Mouse (Mus musculus): ENCODE results near the gene Best1. TPM values are rescaled to one million over a fixed set of nuclear protein-coding genes. Genes with fewer than 3 reads are reported as not detected.

Best1 gene
- polyA plus RNA-seq, 1 experiment from 2014 or later = 0.42 TPM

GRCm38 (mm10) chr19:10016151-10016550 is 14.7 kb upstream of the Best1 start:
- WGBS = 78% methylated on average over 4 of the region's 4 CpGs
- ATAC-seq = no peak
- peak overlapping the region; percentile 15; the same call in 1 of the 2 replicates for H3K4me3 ChIP-seq (ENCODE audit: low read length)

DNA sequence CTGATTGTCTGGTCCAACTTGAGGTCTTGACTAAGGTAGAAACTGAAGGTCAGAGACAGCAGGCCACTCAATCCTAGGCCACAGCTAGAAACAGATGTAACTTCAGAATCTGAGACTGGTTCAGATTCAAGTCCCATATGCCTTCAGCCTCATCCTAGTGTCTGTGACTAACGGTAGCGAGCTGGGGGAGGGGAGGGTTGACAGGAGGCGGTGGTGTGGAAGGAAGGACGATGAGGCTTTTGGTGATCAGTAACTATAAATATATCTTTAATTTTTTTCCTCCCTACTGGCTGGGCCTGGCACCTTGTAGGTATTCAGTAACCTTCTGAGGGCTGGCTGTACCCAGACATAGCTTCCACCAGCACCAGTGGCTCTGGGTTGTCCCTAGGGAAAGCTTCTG is 14.0 kb upstream of the Best1 start:
- no peaks in the 10 kb centered on the region for H3K27me3 ChIP-seq (replicated peaks; ENCODE audit: control insufficient read depth, insufficient read depth, low read length)
- no peak for ATAC-seq
- 0 out of 2 replicates have a peak overlapping the region, but pooled peaks have one; percentile 23 for H3K27ac ChIP-seq (ENCODE audit: low read length)
- H3K9me3 ChIP-seq (ENCODE audit: control insufficient read depth, low read length) = no peaks in the 10 kb centered on the region
- no peaks in the 10 kb centered on the region for H3K36me3 ChIP-seq (ENCODE audit: control insufficient read depth, insufficient read depth, low read length)
- peak overlapping the region; percentile 34; the same call in 1 of the 2 replicates for H3K9ac ChIP-seq (ENCODE audit: low read depth, low read length)
- peak overlapping the region; percentile 37 for H3K4me2 ChIP-seq (ENCODE audit: low read depth, low read length)
- WGBS = 64% methylated on average over 4 of the region's 4 CpGs
- peaks cover 50% of the 10 kb centered on the region for H3K4me1 ChIP-seq (ENCODE audit: control insufficient read depth, insufficient read depth, low read length)
- H3K4me3 ChIP-seq (ENCODE audit: low read length) = peak overlapping the region; percentile 38

More at GRCm38 (mm10) chr19:10016151-10016550, 14.7 kb upstream of the Best1 start:
- Histone ChIP-seq H3K27ac (ENCODE audit: low read length) (no peak overlapping the region), H3K9ac (ENCODE audit: low read depth, low read length) (no peak overlapping the region), H3K4me1 (ENCODE audit: control insufficient read depth, insufficient read depth, low read length) (peaks cover 50% of the 10 kb centered on the region), H3K4me2 (ENCODE audit: low read depth, low read length) (peak overlapping the region; percentile 37; the same call in 1 of the 2 replicates), H3K9me3 (ENCODE audit: control insufficient read depth, low read length) (no peaks in the 10 kb centered on the region), H3K27me3 (replicated peaks; ENCODE audit: control insufficient read depth, insufficient read depth, low read length) (no peaks in the 10 kb centered on the region), H3K36me3 (ENCODE audit: control insufficient read depth, insufficient read depth, low read length) (no peaks in the 10 kb centered on the region)

DNA sequence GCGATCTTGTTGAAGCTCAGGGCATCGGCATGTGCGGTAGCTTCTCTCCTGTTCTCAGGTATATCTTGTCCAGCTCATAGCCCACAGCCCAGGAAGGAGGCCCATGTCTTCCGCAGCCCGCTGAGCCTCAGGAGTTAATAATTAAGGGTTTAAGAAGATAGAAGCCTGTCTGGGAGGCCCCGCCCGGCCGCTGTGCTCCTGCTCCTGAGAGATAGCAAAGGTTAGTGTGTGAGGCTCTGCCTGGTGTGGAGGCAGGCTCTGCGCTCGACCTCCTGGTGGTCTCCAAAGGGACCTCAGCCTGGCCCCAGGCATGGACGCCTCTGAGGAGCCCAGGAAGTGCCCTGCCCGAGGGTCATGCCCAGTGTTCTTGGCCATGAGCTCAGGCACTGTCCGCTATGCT is 13.4 kb upstream of the Best1 start:
- Histone ChIP-seq H3K4me3 (ENCODE audit: low read length) (peak overlapping the region; percentile 38), H3K9ac (ENCODE audit: low read depth, low read length) (peak overlapping the region; percentile 34), H3K27ac (ENCODE audit: low read length) (peak overlapping the region; percentile 23; the same call in 1 of the 2 replicates), H3K4me1 (ENCODE audit: control insufficient read depth, insufficient read depth, low read length) (peaks cover 49% of the 10 kb centered on the region), H3K4me2 (ENCODE audit: low read depth, low read length) (peak overlapping the region; percentile 37), H3K27me3 (replicated peaks; ENCODE audit: control insufficient read depth, insufficient read depth, low read length) (no peaks in the 10 kb centered on the region), H3K36me3 (ENCODE audit: control insufficient read depth, insufficient read depth, low read length) (no peaks in the 10 kb centered on the region), H3K9me3 (ENCODE audit: control insufficient read depth, low read length) (no peaks in the 10 kb centered on the region)
- peak; percentile 52 for ATAC-seq
- WGBS = 59% methylated on average over 13 of the region's 13 CpGs

GRCm38 (mm10) chr19:10013913-10014312 is 12.5 kb upstream of the Best1 start:
- no peak for ATAC-seq
- no peak overlapping the region for H3K9ac ChIP-seq (ENCODE audit: low read depth, low read length)
- no peak overlapping the region for H3K4me3 ChIP-seq (ENCODE audit: low read length)
- no peaks in the 10 kb centered on the region for H3K36me3 ChIP-seq (ENCODE audit: control insufficient read depth, insufficient read depth, low read length)
- H3K4me2 ChIP-seq (ENCODE audit: low read depth, low read length) = no peak overlapping the region
- WGBS = 26% methylated on average over 5 of the region's 5 CpGs
- peaks cover 40% of the 10 kb centered on the region for H3K4me1 ChIP-seq (ENCODE audit: control insufficient read depth, insufficient read depth, low read length)
- H3K27ac ChIP-seq (ENCODE audit: low read length) = peak overlapping the region; percentile 88
- H3K9me3 ChIP-seq (ENCODE audit: control insufficient read depth, low read length) = no peaks in the 10 kb centered on the region
- H3K27me3 ChIP-seq (replicated peaks; ENCODE audit: control insufficient read depth, insufficient read depth, low read length) = no peaks in the 10 kb centered on the region

GRCm38 (mm10) chr19:10013348-10013747 is 11.9 kb upstream of the Best1 start:
- Histone ChIP-seq H3K9ac (ENCODE audit: low read depth, low read length) (0 out of 2 replicates have a peak overlapping the region, but pooled peaks have one; percentile 47), H3K4me1 (ENCODE audit: control insufficient read depth, insufficient read depth, low read length) (peaks cover 35% of the 10 kb centered on the region), H3K36me3 (ENCODE audit: control insufficient read depth, insufficient read depth, low read length) (no peaks in the 10 kb centered on the region), H3K27me3 (replicated peaks; ENCODE audit: control insufficient read depth, insufficient read depth, low read length) (no peaks in the 10 kb centered on the region), H3K27ac (ENCODE audit: low read length) (peak overlapping the region; percentile 88), H3K4me3 (ENCODE audit: low read length) (no peak overlapping the region), H3K4me2 (ENCODE audit: low read depth, low read length) (no peak overlapping the region), H3K9me3 (ENCODE audit: control insufficient read depth, low read length) (no peaks in the 10 kb centered on the region)
- no peak for ATAC-seq
- WGBS = 30% methylated on average over 3 of the region's 3 CpGs

DNA sequence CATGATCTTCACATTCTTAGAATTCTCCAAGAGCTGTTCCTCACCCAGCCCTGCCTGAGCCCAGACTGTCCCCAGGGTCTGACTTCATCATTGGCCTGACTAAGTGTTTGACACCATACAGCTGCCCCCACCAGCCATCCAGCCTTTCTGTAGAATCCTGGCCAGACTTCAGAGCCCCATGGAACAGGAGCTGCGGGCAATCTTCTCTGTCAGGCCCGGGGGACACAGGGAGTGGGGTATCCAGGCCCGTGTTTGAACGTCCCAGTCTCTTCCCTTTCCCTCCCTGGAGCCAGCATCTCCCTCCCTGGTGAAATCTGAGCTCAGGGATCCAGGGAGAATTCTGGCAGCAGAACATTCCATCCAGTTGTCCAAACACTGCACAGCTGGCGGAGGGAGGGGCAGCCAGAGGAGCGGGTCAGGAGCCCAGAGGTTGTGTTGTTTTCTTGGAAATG is 11.4 kb upstream of the Best1 start:
- peak overlapping the region; percentile 47; the same call in 1 of the 2 replicates for H3K9ac ChIP-seq (ENCODE audit: low read depth, low read length)
- H3K9me3 ChIP-seq (ENCODE audit: control insufficient read depth, low read length) = no peaks in the 10 kb centered on the region
- ATAC-seq = peak; percentile 27
- peak overlapping the region; percentile 88 for H3K27ac ChIP-seq (ENCODE audit: low read length)
- no peak overlapping the region for H3K4me3 ChIP-seq (ENCODE audit: low read length)
- no peaks in the 10 kb centered on the region for H3K27me3 ChIP-seq (replicated peaks; ENCODE audit: control insufficient read depth, insufficient read depth, low read length)
- 23% methylated on average over 6 of the region's 6 CpGs for WGBS
- H3K36me3 ChIP-seq (ENCODE audit: control insufficient read depth, insufficient read depth, low read length) = no peaks in the 10 kb centered on the region
- H3K4me1 ChIP-seq (ENCODE audit: control insufficient read depth, insufficient read depth, low read length) = peaks cover 33% of the 10 kb centered on the region
- no peak overlapping the region for H3K4me2 ChIP-seq (ENCODE audit: low read depth, low read length)

GRCm38 (mm10) chr19:10011408-10011807 is 10.0 kb upstream of the Best1 start:
- no peak overlapping the region for H3K27ac ChIP-seq (ENCODE audit: low read length)
- H3K9ac ChIP-seq (ENCODE audit: low read depth, low read length) = no peak overlapping the region
- 73% methylated on average over 1 of the region's 1 CpGs for WGBS
- ATAC-seq = no peak
- peaks cover 28% of the 10 kb centered on the region for H3K4me1 ChIP-seq (ENCODE audit: control insufficient read depth, insufficient read depth, low read length)
- H3K27me3 ChIP-seq (replicated peaks; ENCODE audit: control insufficient read depth, insufficient read depth, low read length) = no peaks in the 10 kb centered on the region
- H3K4me2 ChIP-seq (ENCODE audit: low read depth, low read length) = no peak overlapping the region
- H3K9me3 ChIP-seq (ENCODE audit: control insufficient read depth, low read length) = no peaks in the 10 kb centered on the region
- H3K36me3 ChIP-seq (ENCODE audit: control insufficient read depth, insufficient read depth, low read length) = no peaks in the 10 kb centered on the region
- no peak overlapping the region for H3K4me3 ChIP-seq (ENCODE audit: low read length)

DNA sequence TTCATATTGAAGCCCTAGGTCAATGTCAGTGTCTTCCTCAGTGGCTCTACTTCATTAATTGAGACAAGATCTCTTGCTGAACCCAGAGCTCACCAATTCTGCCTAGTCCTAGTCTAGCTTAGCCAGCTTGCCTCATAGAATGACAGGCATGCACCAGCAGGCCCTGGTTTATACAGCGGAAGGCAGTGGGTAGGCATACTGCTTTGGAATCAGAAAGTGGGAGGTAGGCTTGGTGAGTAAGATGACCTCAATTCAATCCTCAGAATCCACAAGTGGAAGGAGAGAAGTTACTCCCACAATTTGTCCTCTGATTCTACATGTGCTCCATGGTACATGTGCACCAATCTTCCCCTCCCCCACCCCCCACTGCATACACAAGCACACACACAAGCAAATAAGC is 2.3 kb upstream of the Best1 start:
- Histone ChIP-seq H3K27ac (ENCODE audit: low read length) (no peak overlapping the region), H3K4me2 (ENCODE audit: low read depth, low read length) (no peak overlapping the region), H3K4me3 (ENCODE audit: low read length) (no peak overlapping the region), H3K9me3 (ENCODE audit: control insufficient read depth, low read length) (no peaks in the 10 kb centered on the region), H3K4me1 (ENCODE audit: control insufficient read depth, insufficient read depth, low read length) (no peaks in the 10 kb centered on the region), H3K9ac (ENCODE audit: low read depth, low read length) (no peak overlapping the region), H3K27me3 (replicated peaks; ENCODE audit: control insufficient read depth, insufficient read depth, low read length) (no peaks in the 10 kb centered on the region), H3K36me3 (ENCODE audit: control insufficient read depth, insufficient read depth, low read length) (no peaks in the 10 kb centered on the region)
- no peak for ATAC-seq
- 97% methylated on average over 1 of the region's 1 CpGs for WGBS

GRCm38 (mm10) chr19:10000330-10000729 is 1.1 kb downstream of the Best1 start:
- Histone ChIP-seq H3K4me2 (ENCODE audit: low read depth, low read length) (no peak overlapping the region), H3K9me3 (ENCODE audit: control insufficient read depth, low read length) (no peaks in the 10 kb centered on the region), H3K9ac (ENCODE audit: low read depth, low read length) (no peak overlapping the region), H3K27me3 (replicated peaks; ENCODE audit: control insufficient read depth, insufficient read depth, low read length) (no peaks in the 10 kb centered on the region), H3K4me3 (ENCODE audit: low read length) (no peak overlapping the region), H3K36me3 (ENCODE audit: control insufficient read depth, insufficient read depth, low read length) (no peaks in the 10 kb centered on the region), H3K4me1 (ENCODE audit: control insufficient read depth, insufficient read depth, low read length) (no peaks in the 10 kb centered on the region), H3K27ac (ENCODE audit: low read length) (no peak overlapping the region)
- 21% methylated on average over 3 of the region's 3 CpGs for WGBS
- peak; percentile 64 for ATAC-seq

Measured in intestine, embryonic 16.5 days (tissue).